Mouse (Mus musculus) embryonic facial prominence, embryonic 15.5 days (tissue): ENCODE data around the gene Lrrc4b. TPM values are rescaled to one million over a fixed set of nuclear protein-coding genes. Genes with fewer than 3 reads are reported as not detected.

Source experiments
- ATAC-seq: fragments of 200-750 bp; cut with Nextera tagmentation; 2 replicates; pipeline ENCODE4 v1.8.0; 2017; ENCODE audit warnings: low read depth, moderate TSS enrichment; ENCODE audit not compliant: insufficient number of reproducible peaks, low FRiP score, low TSS enrichment
- H3K27ac ChIP-seq: fragments of 300-500 bp; sonication (generic); replicated peaks from 2 replicates; pipeline ENCODE4 v1.5.1; 2015; ENCODE audit warnings: mild to moderate bottlenecking, inconsistent platforms
- H3K27me3 ChIP-seq: fragments of 300-500 bp; sonication (generic); 2 replicates; pipeline ENCODE4 v1.6.1; 2015; ENCODE audit warnings: inconsistent platforms
- H3K36me3 ChIP-seq: fragments of 300-500 bp; sonication (generic); 2 replicates; pipeline ENCODE4 v1.6.1; 2015; ENCODE audit warnings: mild to moderate bottlenecking, inconsistent platforms
- H3K4me1 ChIP-seq: fragments of 300-500 bp; sonication (generic); 2 replicates; pipeline ENCODE4 v1.6.1; 2015; ENCODE audit warnings: inconsistent platforms
- H3K4me2 ChIP-seq: fragments of 300-500 bp; sonication (generic); replicated peaks from 2 replicates; pipeline ENCODE4 v1.6.1; 2015; ENCODE audit warnings: mild to moderate bottlenecking, inconsistent platforms
- H3K4me3 ChIP-seq: fragments of 300-500 bp; sonication (generic); replicated peaks from 2 replicates; pipeline ENCODE4 v1.5.1; 2015; ENCODE audit warnings: mild to moderate bottlenecking, inconsistent platforms
- H3K9ac ChIP-seq: fragments of 300-500 bp; sonication (generic); 2 replicates; pipeline ENCODE4 v1.6.1; 2015; ENCODE audit warnings: inconsistent platforms
- H3K9me3 ChIP-seq: fragments of 300-500 bp; sonication (generic); replicated peaks from 2 replicates; pipeline ENCODE4 v1.6.1; 2016; ENCODE audit warnings: inconsistent platforms
- WGBS: fragments of 180-500 bp; shearing (Covaris S2); methylation state at CpG from one replicate; pipeline ENCODE4 v1.1.7; 2015; 5-methylcytosine and 5-hydroxymethylcytosine counted together
- polyA plus RNA-seq: library from polyadenylated mRNA; unstranded; fragments of >200 nt; fragmentation: Nextera tagmentation; extraction: Ambion mirVana; gene quantifications from 2 replicates; pipeline ENCODE4 v1.2.1, GENCODE M21; 2015

The Lrrc4b gene
- polyA plus RNA-seq, 1 experiment from 2014 or later, result 1.3 TPM

DNA sequence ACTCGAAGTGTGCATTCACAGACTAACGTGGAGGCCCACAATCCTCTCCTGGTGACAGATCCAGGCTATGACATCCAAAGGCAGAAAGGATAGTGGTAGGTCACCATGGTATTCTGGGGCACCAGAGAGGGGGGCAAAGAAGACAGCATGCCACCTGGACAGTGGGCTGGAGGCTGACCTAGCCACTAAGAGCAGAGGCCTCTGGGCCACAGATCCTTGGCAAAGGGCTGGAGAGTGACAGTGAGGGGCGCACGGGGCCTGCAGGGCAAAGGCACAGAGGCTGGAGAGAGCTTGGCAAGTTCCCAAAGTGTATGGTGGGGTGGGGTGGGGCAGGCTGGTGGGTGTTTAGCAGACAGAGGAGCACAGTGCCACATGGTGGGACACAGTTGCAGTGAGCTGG, 61.5 kb downstream of the Lrrc4b start:
- Histone ChIP-seq H3K27ac (no peak overlapping the region), H3K4me2 (no peak overlapping the region), H3K27me3 (no peaks in the 10 kb centered on the region), H3K4me1 (peaks cover 9% of the 10 kb centered on the region), H3K4me3 (no peak overlapping the region), H3K36me3 (peaks cover 55% of the 10 kb centered on the region), H3K9me3 (no peaks in the 10 kb centered on the region), H3K9ac (no peak overlapping the region)
- ATAC-seq, result no peak
- 91% methylated on average over 4 of the region's 4 CpGs for WGBS

DNA sequence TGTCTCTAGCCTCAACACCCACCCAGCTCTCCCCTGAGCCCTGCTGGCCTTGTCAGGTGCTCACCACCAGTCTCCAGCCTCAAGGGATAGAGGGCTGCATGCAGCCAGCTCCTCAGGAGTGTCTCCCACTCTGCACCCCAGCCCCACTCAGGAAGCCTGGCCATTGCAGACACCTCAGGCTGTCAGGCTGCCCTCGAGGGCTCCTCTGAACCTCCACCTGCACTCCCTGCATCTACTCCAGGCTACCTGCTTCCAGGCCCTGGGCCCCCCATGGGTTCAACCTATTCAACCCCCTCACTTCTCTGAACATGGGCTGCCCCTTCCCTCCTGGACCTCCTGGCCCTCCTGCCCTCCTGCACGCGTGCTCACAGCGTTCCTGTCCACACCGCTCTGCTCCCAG, 62.6 kb downstream of the Lrrc4b start:
- peaks cover 15% of the 10 kb centered on the region for H3K4me1 ChIP-seq
- peaks cover 55% of the 10 kb centered on the region for H3K36me3 ChIP-seq
- H3K4me2 ChIP-seq, result no peak overlapping the region
- no peaks in the 10 kb centered on the region for H3K9me3 ChIP-seq
- no peak overlapping the region for H3K27ac ChIP-seq
- no peak overlapping the region for H3K4me3 ChIP-seq
- H3K27me3 ChIP-seq, result no peaks in the 10 kb centered on the region
- WGBS, result 99% methylated on average over 5 of the region's 5 CpGs
- H3K9ac ChIP-seq, result no peak overlapping the region
- no peak for ATAC-seq

DNA sequence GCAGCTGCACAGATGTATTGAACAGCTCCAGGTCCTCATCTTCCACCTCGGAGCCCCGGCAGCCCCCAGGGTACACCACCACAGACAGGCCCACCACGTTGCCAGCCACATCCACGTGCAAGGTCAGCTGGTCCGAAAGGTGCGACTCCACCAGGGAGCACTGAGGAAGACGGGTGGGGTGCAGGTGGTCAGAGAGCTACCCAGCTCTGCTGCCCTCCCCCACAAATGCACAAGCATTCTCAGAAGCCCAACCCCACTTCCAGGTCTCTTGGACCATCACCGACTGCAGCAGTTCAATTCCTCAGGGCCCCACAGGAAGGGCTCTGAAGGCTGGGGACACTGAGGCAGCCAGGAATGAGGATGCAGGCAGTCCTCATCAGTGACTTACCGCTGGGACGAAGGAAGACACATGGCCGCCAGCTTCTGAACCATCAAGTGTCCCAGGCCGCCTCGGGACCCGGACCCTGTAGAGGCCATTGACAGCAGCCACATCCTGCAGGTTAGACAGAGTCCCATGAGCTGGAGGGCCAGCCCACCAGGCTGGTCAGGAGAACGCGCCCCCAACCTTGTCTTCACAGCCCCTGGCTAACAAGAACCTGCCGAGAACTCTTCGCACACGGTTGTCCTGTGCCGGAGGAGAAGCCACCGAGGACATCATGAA, 63.5 kb downstream of the Lrrc4b start:
- Histone ChIP-seq H3K9ac (no peak overlapping the region), H3K9me3 (no peaks in the 10 kb centered on the region), H3K36me3 (peaks cover 55% of the 10 kb centered on the region), H3K4me2 (no peak overlapping the region), H3K27me3 (no peaks in the 10 kb centered on the region), H3K4me3 (no peak overlapping the region), H3K27ac (no peak overlapping the region), H3K4me1 (peaks cover 21% of the 10 kb centered on the region)
- 92% methylated on average over 21 of the region's 21 CpGs for WGBS
- ATAC-seq, result no peak

DNA sequence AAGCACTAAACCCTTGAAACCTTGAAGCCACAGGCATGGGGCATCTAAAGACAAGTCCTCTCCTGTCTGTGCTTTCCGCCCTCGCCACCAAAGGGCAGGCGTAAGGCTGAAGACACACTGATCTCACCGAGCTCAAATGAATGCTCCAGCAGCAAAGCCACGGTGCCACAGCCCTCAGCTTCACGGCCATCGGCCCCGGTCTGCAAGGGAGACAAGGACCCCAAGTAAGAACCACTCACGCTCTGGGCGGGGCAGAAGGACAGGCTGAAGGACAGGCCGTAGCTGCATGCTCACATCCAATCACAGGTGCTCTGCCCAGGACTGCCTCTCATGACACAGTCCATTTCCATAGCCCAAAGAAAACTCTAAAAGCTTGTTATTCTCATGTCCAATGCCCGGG, 65.9 kb downstream of the Lrrc4b start:
- Histone ChIP-seq H3K27me3 (no peaks in the 10 kb centered on the region; the same call in 1 of the 2 replicates), H3K27ac (no peak overlapping the region), H3K4me2 (no peak overlapping the region), H3K9me3 (no peaks in the 10 kb centered on the region), H3K4me1 (peaks cover 22% of the 10 kb centered on the region), H3K4me3 (no peak overlapping the region), H3K9ac (no peak overlapping the region), H3K36me3 (peaks cover 43% of the 10 kb centered on the region)
- no peak for ATAC-seq
- WGBS, result 90% methylated on average over 12 of the region's 12 CpGs

DNA sequence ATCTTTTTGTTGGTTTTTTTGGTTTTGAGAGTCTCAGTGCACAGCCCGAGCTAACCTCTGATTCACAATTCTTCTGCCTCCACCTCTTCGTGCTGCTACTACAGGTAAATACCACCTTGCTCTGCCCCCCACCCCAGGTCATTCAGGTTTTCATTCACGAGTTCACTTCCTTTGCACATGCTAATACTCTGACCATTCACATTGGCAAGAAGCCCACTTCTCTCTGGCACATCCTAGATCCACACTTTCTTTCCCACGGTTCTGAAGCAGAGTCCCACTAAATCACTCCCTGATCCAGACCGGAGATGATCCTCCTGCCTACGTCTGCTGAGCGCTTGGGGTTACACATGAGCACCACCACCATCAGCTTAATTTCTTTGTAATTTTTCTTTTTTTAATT, 66.3 kb downstream of the Lrrc4b start:
- WGBS, result 81% methylated on average over 7 of the region's 7 CpGs
- no peak for ATAC-seq
- Histone ChIP-seq H3K9ac (no peak overlapping the region), H3K27me3 (no peaks in the 10 kb centered on the region; the same call in 1 of the 2 replicates), H3K4me1 (peaks cover 22% of the 10 kb centered on the region), H3K27ac (no peak overlapping the region), H3K4me2 (peak overlapping the region; percentile 95), H3K36me3 (peaks cover 41% of the 10 kb centered on the region), H3K4me3 (peak overlapping the region; percentile 86), H3K9me3 (no peaks in the 10 kb centered on the region)

DNA sequence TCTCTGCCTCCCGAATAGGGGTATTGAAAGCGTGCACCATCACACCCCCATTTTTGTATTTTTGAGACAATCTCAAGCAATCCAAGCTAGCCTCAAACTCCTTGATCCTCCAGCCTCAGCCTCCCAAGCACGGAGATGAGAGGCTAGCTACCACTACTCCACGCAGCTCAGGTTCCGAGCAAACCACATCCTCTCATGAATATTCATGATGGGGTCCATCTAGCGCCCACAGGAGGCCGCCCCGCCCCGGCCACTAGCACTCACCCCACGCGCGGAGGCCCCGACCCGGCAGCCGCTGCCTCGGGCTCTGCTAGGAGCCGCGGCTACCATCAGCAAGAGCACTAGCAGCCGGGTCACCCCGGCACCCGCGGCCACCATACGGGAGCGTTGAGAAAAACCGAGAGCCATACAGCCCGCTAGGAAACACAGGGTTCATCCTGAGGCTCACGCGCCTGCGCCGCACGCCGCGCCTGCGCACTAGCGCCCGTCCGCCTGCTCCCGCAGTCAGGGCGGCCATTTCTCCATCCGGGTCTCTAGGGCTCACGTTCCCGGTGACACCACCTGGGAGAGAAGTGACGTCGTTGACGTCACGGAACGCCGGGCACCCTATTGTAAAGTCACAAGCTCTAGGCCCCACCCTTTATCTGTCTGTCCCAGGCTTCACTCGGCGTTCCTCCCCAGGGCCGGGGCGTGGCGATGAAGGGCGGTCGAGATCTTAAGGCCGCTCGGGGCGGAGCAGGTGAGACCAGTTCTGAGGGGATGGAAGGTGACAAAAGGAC, 67.4 kb downstream of the Lrrc4b start, which contains the start of the genes Emc10 and Fam71e1:
TSS of gene Emc10 (minus strand) at position 538 of the 779 bp plus-strand sequence.
TSS of gene Fam71e1 (plus strand) at position 590 of the 779 bp plus-strand sequence.
- Histone ChIP-seq H3K9me3 (no peaks in the 10 kb centered on the region), H3K4me2 (peak within 1 kb of the TSS; percentile 95), H3K4me3 (peak within 1 kb of the TSS; percentile 86), H3K27ac (peak within 1 kb of the TSS; percentile 95), H3K36me3 (peaks cover 30% of the 10 kb centered on the region), H3K27me3 (no peaks in the 10 kb centered on the region; the same call in 1 of the 2 replicates), H3K4me1 (peaks cover 22% of the 10 kb centered on the region), H3K9ac (peak within 1 kb of the TSS; percentile 90)
- WGBS, result under 1% methylated on average over 58 of the region's 58 CpGs
- ATAC-seq, result peak; percentile 94

DNA sequence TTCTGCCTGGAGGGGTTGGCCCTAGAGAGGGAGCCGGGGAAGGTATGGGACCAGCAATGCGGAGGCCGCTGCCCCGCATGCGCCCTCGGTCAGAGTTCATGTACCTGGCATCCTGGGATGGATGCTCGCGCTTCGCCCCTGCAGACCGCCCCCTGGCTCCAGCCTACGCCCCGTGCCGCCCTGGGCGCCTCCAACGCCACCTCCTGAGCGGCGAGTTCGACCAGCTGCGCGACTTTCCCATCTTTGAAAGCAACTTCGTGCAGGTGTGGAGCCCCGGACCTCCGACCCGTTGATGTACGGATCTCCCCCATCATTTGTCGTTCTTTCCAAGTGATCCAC, 67.9 kb downstream of the Lrrc4b start:
- Histone ChIP-seq H3K9ac (peak overlapping the region; percentile 70), H3K4me3 (peak overlapping the region; percentile 86), H3K9me3 (no peaks in the 10 kb centered on the region), H3K4me1 (peaks cover 22% of the 10 kb centered on the region), H3K27me3 (no peaks in the 10 kb centered on the region; the same call in 1 of the 2 replicates), H3K27ac (peak overlapping the region; percentile 95), H3K36me3 (peaks cover 25% of the 10 kb centered on the region), H3K4me2 (peak overlapping the region; percentile 95)
- ATAC-seq, result no peak
- WGBS, result under 1% methylated on average over 26 of the region's 26 CpGs

DNA sequence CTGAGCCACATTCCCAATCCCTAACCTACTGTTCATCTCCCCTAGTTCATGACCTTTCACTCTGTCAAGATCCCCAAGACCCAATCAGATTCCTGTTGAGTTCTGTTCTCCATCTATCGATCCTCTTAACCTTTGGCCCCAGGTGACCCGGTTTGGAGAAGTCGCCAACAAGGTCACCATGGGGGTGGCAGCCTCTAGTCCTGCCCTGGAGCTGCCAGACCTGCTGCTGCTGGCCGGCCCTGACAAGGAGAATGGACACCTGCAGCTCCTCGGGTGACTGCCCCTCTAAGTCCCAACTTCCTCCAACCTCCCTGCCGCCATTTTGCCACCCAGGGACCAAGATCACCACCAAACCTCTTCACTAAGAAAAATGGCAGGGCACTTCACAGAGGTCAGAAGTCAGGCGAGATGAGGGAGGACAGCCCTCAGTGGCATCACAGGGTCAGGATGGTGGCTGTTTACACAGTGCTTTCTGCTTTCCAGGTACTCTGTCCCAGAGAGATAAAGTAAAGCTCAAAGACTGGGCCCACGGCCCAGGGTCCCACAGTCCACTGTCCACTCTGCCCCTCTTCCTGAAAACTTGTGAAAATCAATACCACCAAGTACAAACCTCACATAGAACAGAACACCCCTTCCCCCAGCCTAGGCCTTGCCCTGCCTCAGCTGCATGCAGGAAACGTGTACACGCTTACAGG, 68.7 kb downstream of the Lrrc4b start:
- Histone ChIP-seq H3K36me3 (peaks cover 17% of the 10 kb centered on the region; the same call in 1 of the 2 replicates), H3K9ac (peak overlapping the region; percentile 70; the same call in 1 of the 2 replicates), H3K4me1 (peaks cover 22% of the 10 kb centered on the region), H3K27ac (no peak overlapping the region), H3K9me3 (no peaks in the 10 kb centered on the region), H3K27me3 (no peaks in the 10 kb centered on the region; the same call in 1 of the 2 replicates), H3K4me2 (peak overlapping the region; percentile 95), H3K4me3 (peak overlapping the region; percentile 86)
- 79% methylated on average over 10 of the region's 10 CpGs for WGBS
- no peak for ATAC-seq

DNA sequence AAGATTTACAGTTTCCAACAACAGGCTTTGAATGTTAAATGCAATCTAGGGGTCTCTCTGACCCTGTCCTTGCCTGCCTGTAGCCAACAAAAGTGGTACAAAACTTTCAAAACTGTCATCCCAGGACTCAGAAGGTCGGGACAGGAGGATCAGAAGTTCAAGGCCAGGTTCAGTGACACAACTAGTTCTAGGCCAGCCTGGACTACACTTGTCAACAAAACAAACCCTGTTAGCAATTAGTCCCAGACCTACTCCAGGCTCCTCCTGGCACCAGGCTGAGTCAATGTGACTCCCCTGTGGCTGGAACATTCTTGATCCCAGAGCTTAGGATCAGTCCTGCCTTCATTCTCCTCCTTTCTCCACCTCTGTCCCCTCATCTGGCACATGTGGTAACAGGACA, 70.1 kb downstream of the Lrrc4b start:
- Histone ChIP-seq H3K4me3 (no peak overlapping the region), H3K4me1 (peaks cover 22% of the 10 kb centered on the region), H3K4me2 (no peak overlapping the region), H3K27me3 (no peaks in the 10 kb centered on the region; the same call in 1 of the 2 replicates), H3K9ac (no peak overlapping the region), H3K9me3 (no peaks in the 10 kb centered on the region), H3K36me3 (peaks cover 5% of the 10 kb centered on the region; the same call in 1 of the 2 replicates), H3K27ac (no peak overlapping the region)
- ATAC-seq, result no peak
- WGBS, result 74% methylated on average over 1 of the region's 1 CpGs

DNA sequence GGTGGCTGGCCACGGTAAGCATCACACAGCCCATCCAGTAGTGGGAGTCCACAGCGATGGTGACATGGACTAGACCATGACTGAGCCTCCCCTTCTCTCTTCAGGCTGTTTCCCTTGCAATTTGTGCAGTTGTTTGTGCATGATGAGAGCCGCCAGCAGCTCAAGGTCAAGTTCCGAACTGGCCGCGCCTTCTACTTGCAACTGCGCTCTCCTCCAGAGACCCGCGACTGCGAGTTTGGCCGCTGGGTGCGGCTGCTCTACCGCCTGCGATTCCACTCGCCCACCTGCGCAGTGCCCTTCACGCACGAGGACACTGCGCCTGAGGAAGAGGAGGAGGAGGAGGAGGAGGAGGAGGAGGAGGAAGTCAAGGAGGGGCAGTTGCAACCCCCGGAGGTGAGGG, 71.2 kb downstream of the Lrrc4b start:
- ATAC-seq, result no peak
- Histone ChIP-seq H3K9ac (no peak overlapping the region), H3K27me3 (no peaks in the 10 kb centered on the region; the same call in 1 of the 2 replicates), H3K9me3 (no peaks in the 10 kb centered on the region), H3K36me3 (no peaks in the 10 kb centered on the region), H3K27ac (no peak overlapping the region), H3K4me1 (peaks cover 16% of the 10 kb centered on the region), H3K4me3 (no peak overlapping the region), H3K4me2 (no peak overlapping the region)
- 57% methylated on average over 17 of the region's 20 CpGs for WGBS

DNA sequence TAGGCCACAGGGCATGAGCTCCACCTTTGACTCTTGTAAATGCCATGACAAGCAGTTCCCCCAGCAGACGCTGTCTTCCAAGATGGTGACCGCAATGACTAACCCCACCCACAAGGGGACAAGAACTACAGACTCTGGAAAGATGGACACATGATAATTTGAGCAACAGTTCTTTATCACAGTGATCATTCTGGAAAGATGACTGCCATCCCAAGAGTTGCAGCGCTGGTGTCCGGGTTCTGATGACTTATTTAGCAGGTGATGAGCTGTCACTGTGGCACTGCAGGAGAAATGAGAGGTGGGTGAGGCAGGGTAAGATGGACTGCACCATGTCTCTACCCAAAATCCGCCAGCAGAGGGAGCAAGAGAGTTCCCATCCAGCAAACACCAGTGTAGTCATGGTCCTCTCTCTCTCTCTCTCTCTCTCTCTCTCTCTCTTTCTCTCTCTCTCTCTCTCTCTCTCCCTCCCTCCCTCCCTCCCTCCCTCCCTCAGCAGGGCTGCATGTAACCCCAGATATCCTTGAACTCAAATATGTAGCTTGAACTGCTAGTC, 72.8 kb downstream of the Lrrc4b start:
- Histone ChIP-seq H3K9ac (no peak overlapping the region), H3K9me3 (no peaks in the 10 kb centered on the region), H3K4me1 (peaks cover 7% of the 10 kb centered on the region; the same call in 1 of the 2 replicates), H3K27me3 (no peaks in the 10 kb centered on the region; the same call in 1 of the 2 replicates), H3K36me3 (no peaks in the 10 kb centered on the region), H3K4me2 (no peak overlapping the region), H3K4me3 (no peak overlapping the region), H3K27ac (no peak overlapping the region)
- ATAC-seq, result no peak
- WGBS, result 33% methylated on average over 5 of the region's 5 CpGs
